Comparison of ENCODE assay signal across 15 mouse cellular contexts in the genomic region with DNA sequence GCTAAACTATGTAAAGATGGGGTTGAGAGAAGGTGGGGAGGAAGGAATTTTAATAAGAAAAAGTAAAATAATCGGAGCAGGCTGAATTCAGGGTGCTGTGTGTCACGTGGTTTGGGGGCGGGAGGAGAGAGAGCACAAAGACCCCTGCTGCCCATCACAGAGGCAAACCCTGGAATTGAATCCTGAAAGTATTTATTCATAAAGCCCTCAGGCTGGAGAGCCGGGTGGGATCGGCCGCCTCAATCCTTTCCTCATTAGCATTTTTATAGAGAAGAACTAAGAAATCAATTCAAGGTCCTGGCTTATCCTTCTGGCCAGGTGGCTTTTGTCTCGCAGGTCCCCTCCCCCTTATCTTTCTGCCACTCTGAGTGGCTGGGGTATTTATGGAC. TPM values are rescaled to one million over a fixed set of nuclear protein-coding genes. Genes with fewer than 3 reads are reported as not detected.
DNase-seq lines count a peak whose midpoint lies in the region; ATAC-seq lines count a peak whose summit lies in the region.
"Had no signal": no experiment of that assay in that cellular context is flagged by ENCODE, and none has a peak within 500 bp of the region (broad histone marks: within the 10 kb centered on the region; RNA-seq: fewer than 3 reads in every experiment).

No protein-coding gene starts in this region.

- H3K9ac ChIP-seq in forebrain, embryonic 16.5 days (replicated peaks; ENCODE audit: low read depth, low read length) = no peak overlapping the region
- H3K9ac ChIP-seq in midbrain, embryonic 11.5 days (ENCODE audit: low read length) = no peak overlapping the region
- H3K9ac ChIP-seq: heart, embryonic 15.5 days; intestine, embryonic 15.5 days had no signal

- 0 out of 2 replicates have a peak, but pooled peaks cover 2% of the 10 kb centered on the region for H3K9me3 ChIP-seq in forebrain, embryonic 16.5 days (ENCODE audit: control insufficient read depth, low read length)
- no peaks in the 10 kb centered on the region for H3K9me3 ChIP-seq in midbrain, embryonic 11.5 days (ENCODE audit: control insufficient read depth, low read length)
- H3K9me3 ChIP-seq: heart, embryonic 15.5 days; intestine, embryonic 15.5 days had no signal

- peaks cover 11% of the 10 kb centered on the region for H3K4me1 ChIP-seq in forebrain, embryonic 16.5 days (replicated peaks; ENCODE audit: control insufficient read depth, insufficient read depth, low read length)
- H3K4me1 ChIP-seq in midbrain, embryonic 11.5 days (ENCODE audit: control insufficient read depth, insufficient read depth, low read length) = peaks cover 12% of the 10 kb centered on the region
- H3K4me1 ChIP-seq: heart, embryonic 15.5 days; intestine, embryonic 15.5 days had no signal

- H3K27ac ChIP-seq in forebrain, embryonic 16.5 days (ENCODE audit: low read length) = no peak overlapping the region
- H3K27ac ChIP-seq in midbrain, embryonic 11.5 days (ENCODE audit: low read depth, low read length) = peak overlapping the region; percentile 89
- H3K27ac ChIP-seq: heart, embryonic 15.5 days; intestine, embryonic 15.5 days had no signal

- no peaks in the 10 kb centered on the region for H3K36me3 ChIP-seq in forebrain, embryonic 16.5 days (ENCODE audit: control insufficient read depth, insufficient read depth)
- H3K36me3 ChIP-seq in midbrain, embryonic 11.5 days (ENCODE audit: control insufficient read depth, insufficient read depth, low read length) = no peaks in the 10 kb centered on the region
- H3K36me3 ChIP-seq: heart, embryonic 15.5 days; intestine, embryonic 15.5 days had no signal

- 4% methylated on average over 7 of the region's 7 CpGs for WGBS in forebrain, embryonic 16.5 days
- 7% methylated on average over 7 of the region's 7 CpGs for WGBS in midbrain, embryonic 11.5 days

- DNase-seq in left cerebral cortex, postnatal 4 days = peak; percentile 5
- DNase-seq in left cerebral cortex, adult 18-20 months (ENCODE audit: low spot score in 2 of 2) = no peak
- DNase-seq in midbrain, embryonic 11.5 days (ENCODE audit: low spot score, missing footprints) = peak; percentile 95
- peak; percentile 23 for DNase-seq in retina, postnatal 1 day
- DNase-seq in adrenal gland, adult 18-20 months (ENCODE audit: low spot score in 2 of 2) = no peak
- DNase-seq in cerebellum, adult 11-12 months = no peak
- no peak for DNase-seq in urinary bladder, adult 2 months (ENCODE audit: low spot score)
- DNase-seq: cerebellum, adult 9-11 months; kidney, postnatal 4 days; liver; right cerebral cortex, adult 18-20 months; thymus, postnatal 36 days had no signal

- H3K4me2 ChIP-seq in forebrain, embryonic 16.5 days (ENCODE audit: low read length) = peak overlapping the region; percentile 20
- H3K4me2 ChIP-seq in midbrain, embryonic 11.5 days = peak overlapping the region; percentile 23; the same call in 1 of the 2 replicates
- H3K4me2 ChIP-seq: heart, embryonic 15.5 days; intestine, embryonic 15.5 days had no signal

- H3K27me3 ChIP-seq in forebrain, embryonic 16.5 days (replicated peaks; ENCODE audit: control insufficient read depth, insufficient read depth, low read length) = no peaks in the 10 kb centered on the region
- H3K27me3 ChIP-seq in midbrain, embryonic 11.5 days (ENCODE audit: control insufficient read depth, insufficient read depth, low read length) = no peaks in the 10 kb centered on the region
- H3K27me3 ChIP-seq: heart, embryonic 15.5 days; intestine, embryonic 15.5 days had no signal

- peak; percentile 83 for ATAC-seq in forebrain, embryonic 16.5 days
- ATAC-seq in midbrain, embryonic 11.5 days (ENCODE audit: low FRiP score) = peak; percentile 94
- ATAC-seq: intestine, embryonic 15.5 days had no signal

- no peak overlapping the region for H3K4me3 ChIP-seq in forebrain, embryonic 16.5 days (replicated peaks; ENCODE audit: low read length)
- H3K4me3 ChIP-seq in midbrain, embryonic 11.5 days (ENCODE audit: low read depth, low read length) = no peak overlapping the region
- H3K4me3 ChIP-seq: heart, embryonic 15.5 days; intestine, embryonic 15.5 days had no signal

- intact Hi-C loops in left cerebral cortex, postnatal 4 days (cut with DNase I) = no loop called here

RNA-seq across cellular contexts. Expression of gene Slc16a14, which starts 44.9 kb away (rescaled TPM):
- total RNA-seq in left cerebral cortex, postnatal 4 days (2021) = 10 to 100 TPM; 27.8 to 28.4 TPM
- 10 to 100 TPM in 1 of 2 experiments, 1 to 10 TPM in 1; 9.7 to 10.9 TPM for total RNA-seq in left cerebral cortex, adult 18-20 months (2021)
- 8.1 and 10.7 TPM in 2 replicates for polyA plus RNA-seq in forebrain, embryonic 16.5 days (2015; fragmentation: Nextera tagmentation; extraction: Ambion mirVana)
- 4.7 and 4.8 TPM in 2 replicates for polyA plus RNA-seq in midbrain, embryonic 11.5 days (2014; fragmentation: Nextera tagmentation; extraction: Ambion mirVana)
- total RNA-seq in adrenal gland, adult 18-20 months (2021) = 1 to 10 TPM; 1.7 to 4.1 TPM
- 4.1 and 4.4 TPM in 2 replicates for polyA plus RNA-seq in urinary bladder, adult 2 months (2012; rRNA removed)

RNA-seq across cellular contexts. Expression of gene Trip12, which starts 49.7 kb away (rescaled TPM):
- 100 to 1,000 TPM; 218 to 235 TPM for total RNA-seq in left cerebral cortex, postnatal 4 days (2021)
- 100 to 1,000 TPM; 201 to 202 TPM for total RNA-seq in left cerebral cortex, adult 18-20 months (2021)
- 55.7 and 64.1 TPM in 2 replicates for polyA plus RNA-seq in forebrain, embryonic 16.5 days (2015; fragmentation: Nextera tagmentation; extraction: Ambion mirVana)
- polyA plus RNA-seq in midbrain, embryonic 11.5 days (2014; fragmentation: Nextera tagmentation; extraction: Ambion mirVana) = 99.4 and 107 TPM in 2 replicates
- 100 to 1,000 TPM; 197 to 229 TPM for total RNA-seq in adrenal gland, adult 18-20 months (2021)
- polyA plus RNA-seq in urinary bladder, adult 2 months (2012; rRNA removed) = 84.8 and 90.2 TPM in 2 replicates

RNA-seq across cellular contexts. Expression of gene Fbxo36, which starts 50.4 kb away (rescaled TPM):
- total RNA-seq in left cerebral cortex, postnatal 4 days (2021) = 1 to 10 TPM in 1 of 2 experiments, under 1 TPM in 1; 0.99 to 1.2 TPM
- total RNA-seq in left cerebral cortex, adult 18-20 months (2021) = 1 to 10 TPM; 2.2 to 3.9 TPM
- polyA plus RNA-seq in forebrain, embryonic 16.5 days (2015; fragmentation: Nextera tagmentation; extraction: Ambion mirVana) = 3.7 and 3.9 TPM in 2 replicates
- polyA plus RNA-seq in midbrain, embryonic 11.5 days (2014; fragmentation: Nextera tagmentation; extraction: Ambion mirVana) = 10.7 and 12.3 TPM in 2 replicates
- total RNA-seq in adrenal gland, adult 18-20 months (2021) = 10 to 100 TPM; 11.2 to 19.9 TPM
- polyA plus RNA-seq in urinary bladder, adult 2 months (2012; rRNA removed) = 11.6 and 17.0 TPM in 2 replicates

Comparison
In these comparisons a context has a peak if more than half of its experiments do, and no peak if none do; other contexts are left out.
1. DNase-seq: peak in left cerebral cortex, postnatal 4 days (single experiment), midbrain, embryonic 11.5 days (single experiment) and retina, postnatal 1 day (single experiment); none in left cerebral cortex, adult 18-20 months (0 of 2), adrenal gland, adult 18-20 months (0 of 2), cerebellum, adult 11-12 months (single experiment) and urinary bladder, adult 2 months (single experiment).